Mouse (Mus musculus) cerebellum, adult 8-10 months (tissue): ENCODE results near the gene Slc22a14.
A peak's percentile ranks its signal among the peaks of the same experiment; 100 is the strongest.
"Not testable (repeated sequence)": the region's sequence is repeated elsewhere in the genome, so short reads cannot be mapped to it uniquely, and the experiment has no call there.

Experiments used
- DNase-seq: peaks from one replicate; pipeline ENCODE4 v3.0.0; 2022

The Slc22a14 gene

GRCm38 (mm10) chr9:119321392-119322229 is 43.7 kb downstream of the Slc22a14 start:
- DNase-seq: no peak

GRCm38 (mm10) chr9:119320946-119321345 is 44.4 kb downstream of the Slc22a14 start:
- DNase-seq: no peak

- DNase-seq: no peak
Measured at GRCm38 (mm10) chr9:119320446-119320845, 44.9 kb downstream of the Slc22a14 start.

- no peak for DNase-seq
Measured at GRCm38 (mm10) chr9:119318891-119319290, 46.5 kb downstream of the Slc22a14 start.

GRCm38 (mm10) chr9:119313096-119313495 is 52.3 kb downstream of the Slc22a14 start:
- no peak for DNase-seq

- DNase-seq: no peak
Measured at GRCm38 (mm10) chr9:119309067-119309466, 56.3 kb downstream of the Slc22a14 start.

- no peak for DNase-seq
Measured at GRCm38 (mm10) chr9:119305863-119306262, 59.5 kb downstream of the Slc22a14 start.

- no peak for DNase-seq
Measured at GRCm38 (mm10) chr9:119298563-119298962, 66.8 kb downstream of the Slc22a14 start.

- DNase-seq: no peak
Measured at GRCm38 (mm10) chr9:119297696-119298095, 67.7 kb downstream of the Slc22a14 start.

GRCm38 (mm10) chr9:119290791-119291190 is 74.6 kb downstream of the Slc22a14 start:
- DNase-seq: no peak

GRCm38 (mm10) chr9:119280894-119281682 is 84.3 kb downstream of the Slc22a14 start:
- no peak for DNase-seq

GRCm38 (mm10) chr9:119278031-119278430 is 87.3 kb downstream of the Slc22a14 start:
- no peak for DNase-seq

- DNase-seq: peak; percentile 13
Measured at GRCm38 (mm10) chr9:119276321-119276720, 89.0 kb downstream of the Slc22a14 start.

- DNase-seq: not testable (repeated sequence)
Measured at GRCm38 (mm10) chr9:119274814-119275213, 90.5 kb downstream of the Slc22a14 start.

GRCm38 (mm10) chr9:119271496-119271895 is 93.9 kb downstream of the Slc22a14 start:
- no peak for DNase-seq

GRCm38 (mm10) chr9:119268588-119269145 is 96.7 kb downstream of the Slc22a14 start:
- DNase-seq: no peak

GRCm38 (mm10) chr9:119268120-119268519 is 97.2 kb downstream of the Slc22a14 start:
- DNase-seq: no peak

- DNase-seq: not testable (repeated sequence)
Measured at GRCm38 (mm10) chr9:119266121-119266395, 99.3 kb downstream of the Slc22a14 start.

GRCm38 (mm10) chr9:119265373-119266120 is 99.8 kb downstream of the Slc22a14 start:
- DNase-seq: not testable (repeated sequence)

GRCm38 (mm10) chr9:119263067-119263466 is 102.3 kb downstream of the Slc22a14 start:
- no peak for DNase-seq

GRCm38 (mm10) chr9:119260825-119261224 is 104.5 kb downstream of the Slc22a14 start:
- no peak for DNase-seq

GRCm38 (mm10) chr9:119258785-119259184 is 106.6 kb downstream of the Slc22a14 start:
- no peak for DNase-seq

- no peak for DNase-seq
Measured at GRCm38 (mm10) chr9:119258128-119258527, 107.2 kb downstream of the Slc22a14 start.
